Mouse (Mus musculus) MEL (cell line): ENCODE data around the gene Hsd17b2. TPM values are rescaled to one million over a fixed set of nuclear protein-coding genes. Genes with fewer than 3 reads are reported as not detected.

Experiments used
- DNase-seq: peaks from one replicate; pipeline ENCODE4 v3.0.0; 2011; ENCODE audit warnings: low read depth, low spot score
- H3K27ac ChIP-seq: 2 replicates; pipeline ENCODE4 v1.5.1; 2012; ENCODE audit warnings: low read depth, mild to moderate bottlenecking, control low read depth, low read length, moderate library complexity; ENCODE audit not compliant: control insufficient read depth
- H3K27me3 ChIP-seq, 2 experiments: fragments of 150-350 bp in 1 of 2; sonication (generic) in 1 of 2; 2 replicates each; pipeline ENCODE4 v1.6.1; 2012; ENCODE audit warnings: low read length in 2 of 2, mild to moderate bottlenecking in 2 of 2, improper control_type of control experiment in 1 of 2, moderate library complexity in 1 of 2; ENCODE audit not compliant: insufficient read depth in 2 of 2, control insufficient read depth in 1 of 2
- H3K36me3 ChIP-seq, 2 experiments: 2 replicates each; pipeline ENCODE4 v1.6.1; 2012 to 2014; ENCODE audit warnings: low read length in 2 of 2, improper control_type of control experiment in 1 of 2, inconsistent platforms in 1 of 2, mild to moderate bottlenecking in 1 of 2; ENCODE audit not compliant: insufficient read depth in 2 of 2, control insufficient read depth in 1 of 2
- H3K4me1 ChIP-seq, 2 experiments: fragments of 150-350 bp in 1 of 2; sonication (generic) in 1 of 2; 2 replicates each; pipeline ENCODE4 v1.6.1; 2012; ENCODE audit warnings: low read length in 2 of 2, improper control_type of control experiment in 1 of 2, mild to moderate bottlenecking in 1 of 2; ENCODE audit not compliant: insufficient read depth in 2 of 2, control insufficient read depth in 1 of 2
- H3K4me3 ChIP-seq, 2 experiments: fragments of 150-350 bp in 1 of 2; sonication (generic) in 1 of 2; 2 replicates each; pipeline ENCODE4 v1.5.1; 2012; ENCODE audit warnings: low read depth in 2 of 2, low read length in 2 of 2, mild to moderate bottlenecking in 2 of 2, moderate library complexity in 2 of 2, control low read depth in 1 of 2, improper control_type of control experiment in 1 of 2; ENCODE audit not compliant: control insufficient read depth in 1 of 2, insufficient read depth in 1 of 2
- H3K79me2 ChIP-seq: 2 replicates; pipeline ENCODE4 v1.6.1; 2012; ENCODE audit warnings: mild to moderate bottlenecking, low read length, moderate library complexity; ENCODE audit not compliant: control insufficient read depth, poor library complexity, insufficient read depth
- H3K9ac ChIP-seq: 2 replicates; pipeline ENCODE4 v1.6.1; 2012; ENCODE audit warnings: low read depth, mild to moderate bottlenecking, control low read depth, low read length, moderate library complexity; ENCODE audit not compliant: control insufficient read depth, poor library complexity, severe bottlenecking
- H3K9me3 ChIP-seq: fragments of 150-350 bp; sonication (generic); replicated peaks from 2 replicates; pipeline ENCODE4 v1.6.1; 2012; ENCODE audit warnings: mild to moderate bottlenecking, low read length, improper control_type of control experiment, moderate library complexity; ENCODE audit not compliant: insufficient read depth
- CTCF ChIP-seq, 3 experiments: IDR thresholded peaks in 2 of 3; conservative IDR thresholded peaks in 1 of 3; 2 replicates each; pipeline ENCODE4 v1.5.1; 2011 to 2012; ENCODE audit warnings: low read length in 3 of 3, low read depth in 2 of 3, mild to moderate bottlenecking in 2 of 3, improper control_type of control experiment in 1 of 3, inconsistent platforms in 1 of 3, mixed read lengths in 1 of 3, moderate library complexity in 1 of 3; ENCODE audit not compliant: control insufficient read depth in 1 of 3, insufficient read depth in 1 of 3, poor library complexity in 1 of 3, severe bottlenecking in 1 of 3
- EP300 ChIP-seq, 2 experiments: IDR thresholded peaks; 2 replicates each; pipeline ENCODE4 v1.6.1; 2011; ENCODE audit warnings: improper control_type of control experiment in 2 of 2, low read length in 2 of 2, low read depth in 1 of 2, mild to moderate bottlenecking in 1 of 2
- GABPA ChIP-seq: IDR thresholded peaks from 2 replicates; pipeline ENCODE4 v1.6.1; 2012; ENCODE audit warnings: low read depth, mild to moderate bottlenecking, inconsistent platforms, low read length, improper control_type of control experiment, moderate library complexity
- GATA1 ChIP-seq: IDR thresholded peaks from 2 replicates; pipeline ENCODE4 v1.6.1; 2011; ENCODE audit warnings: low read depth, low read length, improper control_type of control experiment
- HCFC1 ChIP-seq: IDR thresholded peaks from 2 replicates; pipeline ENCODE4 v1.6.1; 2012; ENCODE audit warnings: low read depth, mild to moderate bottlenecking, inconsistent platforms, low read length, improper control_type of control experiment, moderate library complexity
- JUND ChIP-seq: IDR thresholded peaks from 2 replicates; pipeline ENCODE4 v1.6.1; 2011; ENCODE audit warnings: low read depth, mild to moderate bottlenecking, improper control_type of control experiment, low read length
- MAFK ChIP-seq: IDR thresholded peaks from 2 replicates; pipeline ENCODE4 v1.6.1; 2011; ENCODE audit warnings: low read depth, mild to moderate bottlenecking, low read length, improper control_type of control experiment, borderline replicate concordance
- MAZ ChIP-seq: IDR thresholded peaks from 2 replicates; pipeline ENCODE4 v1.6.1; 2012; ENCODE audit warnings: low read depth, mild to moderate bottlenecking, inconsistent platforms, low read length, improper control_type of control experiment
- MXI1 ChIP-seq: IDR thresholded peaks from 2 replicates; pipeline ENCODE4 v1.6.1; 2011; ENCODE audit warnings: mild to moderate bottlenecking, low read depth, low read length, improper control_type of control experiment
- MYB ChIP-seq: IDR thresholded peaks from 2 replicates; pipeline ENCODE4 v1.6.1; 2011; ENCODE audit warnings: mild to moderate bottlenecking, low read depth, low read length, improper control_type of control experiment
- NELFE ChIP-seq: IDR thresholded peaks from 2 replicates; pipeline ENCODE4 v1.6.1; 2011; ENCODE audit warnings: low read depth, low read length, improper control_type of control experiment
- NRF1 ChIP-seq: IDR thresholded peaks from 2 replicates; pipeline ENCODE4 v1.6.1; 2014; ENCODE audit warnings: low read depth, mild to moderate bottlenecking, inconsistent platforms, low read length, improper control_type of control experiment, moderate library complexity; ENCODE audit not compliant: poor library complexity, insufficient read depth, severe bottlenecking
- POLR2AphosphoS2 ChIP-seq: IDR thresholded peaks from 2 replicates; pipeline ENCODE4 v1.6.1; 2011; ENCODE audit warnings: low read length, improper control_type of control experiment
- POLR2AphosphoS5 ChIP-seq: IDR thresholded peaks from 2 replicates; pipeline ENCODE4 v1.6.1; 2012; ENCODE audit warnings: low read depth, borderline replicate concordance, mild to moderate bottlenecking, inconsistent platforms, low read length, moderate library complexity, mixed read lengths
- RAD21 ChIP-seq: IDR thresholded peaks from 2 replicates; pipeline ENCODE4 v1.6.1; 2011; ENCODE audit warnings: mild to moderate bottlenecking, low read depth, low read length, improper control_type of control experiment
- SMC3 ChIP-seq: IDR thresholded peaks from 2 replicates; pipeline ENCODE4 v1.6.1; 2011; ENCODE audit warnings: low read depth, low read length, improper control_type of control experiment
- TAL1 ChIP-seq: IDR thresholded peaks from 2 replicates; pipeline ENCODE4 v1.6.1; 2012; ENCODE audit warnings: mild to moderate bottlenecking, inconsistent platforms, low read length, moderate library complexity, mixed read lengths
- TBP ChIP-seq: IDR thresholded peaks from 2 replicates; pipeline ENCODE4 v1.8.0; 2011; ENCODE audit warnings: low read depth, low read length, improper control_type of control experiment
- TCF12 ChIP-seq: IDR thresholded peaks from 2 replicates; pipeline ENCODE4 v1.6.1; 2014; ENCODE audit warnings: low read depth, mild to moderate bottlenecking, inconsistent platforms, low read length, improper control_type of control experiment, moderate library complexity
- USF1 ChIP-seq: IDR thresholded peaks from 2 replicates; pipeline ENCODE4 v1.6.1; 2014; ENCODE audit warnings: low read depth, mild to moderate bottlenecking, inconsistent platforms, low read length, improper control_type of control experiment, moderate library complexity
- USF2 ChIP-seq, 2 experiments: IDR thresholded peaks; 2 replicates each; pipeline ENCODE4 v1.6.1; 2011 to 2012; ENCODE audit warnings: improper control_type of control experiment in 2 of 2, low read length in 2 of 2, borderline replicate concordance in 1 of 2, inconsistent platforms in 1 of 2, low read depth in 1 of 2, mild to moderate bottlenecking in 1 of 2; ENCODE audit not compliant: insufficient read depth in 1 of 2
- ZC3H11A ChIP-seq: IDR thresholded peaks from 2 replicates; pipeline ENCODE4 v1.6.1; 2012; ENCODE audit warnings: low read depth, mild to moderate bottlenecking, inconsistent platforms, low read length, improper control_type of control experiment
- ZKSCAN1 ChIP-seq: IDR thresholded peaks from 2 replicates; pipeline ENCODE4 v1.6.1; 2012; ENCODE audit warnings: low read depth, mild to moderate bottlenecking, inconsistent platforms, low read length, improper control_type of control experiment, moderate library complexity
- ZNF384 ChIP-seq: IDR thresholded peaks from 2 replicates; pipeline ENCODE4 v1.6.1; 2012; ENCODE audit warnings: low read depth, mild to moderate bottlenecking, inconsistent platforms, low read length, improper control_type of control experiment
- polyA plus RNA-seq, 2 experiments: library from polyadenylated mRNA; stranded (reverse) in 1 of 2; unstranded in 1 of 2; fragments of >175 nt in 1 of 2; fragments of >200 nt in 1 of 2; gene quantifications; 2 replicates each; pipeline versions ENCODE4 v1.2.1 to v1.2.4; 2012; ENCODE audit warnings: low replicate concordance in 2 of 2, low read depth in 1 of 2; ENCODE audit not compliant: insufficient read length in 2 of 2, insufficient read depth in 1 of 2, missing spikeins in 1 of 2
- total RNA-seq: library from RNA; depleted of rRNA; stranded (reverse); fragments of 300-350 nt; gene quantifications from 2 replicates; pipeline ENCODE4 v1.2.3, GENCODE M21; 2012

Gene Hsd17b2
- total and polyA plus RNA-seq, 3 experiments: not detected

DNA sequence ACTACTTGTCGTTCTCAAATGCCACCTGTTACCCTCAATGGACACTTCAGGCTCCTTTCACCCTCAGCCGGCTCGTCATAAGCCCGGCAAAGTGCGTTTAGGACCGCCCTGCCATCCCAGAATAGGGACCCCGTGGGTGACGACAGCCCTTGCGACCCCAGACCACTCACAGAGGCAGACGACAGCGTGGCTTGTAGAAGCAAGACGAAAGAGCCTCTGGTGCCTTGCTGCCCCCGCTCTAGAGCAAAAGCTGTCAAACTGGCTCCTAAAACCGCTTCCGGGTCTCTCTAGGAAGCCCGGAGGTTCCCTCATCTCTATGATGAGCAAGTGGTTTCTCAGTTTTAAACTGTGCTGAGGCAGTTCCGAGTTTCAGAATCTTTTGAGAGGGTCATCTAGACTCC is 28.3 kb upstream of the Hsd17b2 start, which contains the start of gene Sdr42e1:
Gene Sdr42e1, minus strand, starts transcription at position 260 of the 401 bp plus-strand sequence.
- Histone ChIP-seq H3K27me3 (no peaks in the 10 kb centered on the region), H3K4me1 (no peaks in the 10 kb centered on the region), H3K9ac (no peak within 1 kb of the TSS), H3K27ac (no peak within 1 kb of the TSS), H3K79me2 (no peaks in the 10 kb centered on the region), H3K4me3 (no peak within 1 kb of the TSS), H3K9me3 (no peaks in the 10 kb centered on the region), H3K36me3 (no peaks in the 10 kb centered on the region)
- no peak for DNase-seq
- TF ChIP-seq MAFK (no peak), MYB (no peak), NRF1 (no peak), JUND (no peak), USF1 (no peak), SMC3 (no peak), NELFE (no peak), TBP (no peak), RAD21 (no peak), TCF12 (no peak)

GRCm38 (mm10) chr8:117675171-117675570 is 26.5 kb upstream of the Hsd17b2 start:
- Histone ChIP-seq H3K36me3 (no peaks in the 10 kb centered on the region), H3K27ac (no peak overlapping the region), H3K79me2 (no peaks in the 10 kb centered on the region), H3K27me3 (no peaks in the 10 kb centered on the region)
- DNase-seq: no peak
- no peak for TF ChIP-seq GABPA
- no peak for TF ChIP-seq TBP
- TF ChIP-seq CTCF (IDR thresholded peaks at IDR 0.05 in 2 of 3, conservative IDR thresholded peaks at IDR 0.05 in 1 of 3; ENCODE audit: control insufficient read depth in 1 of 3, insufficient read depth in 1 of 3, low read depth in 2 of 3, low read length in 3 of 3, poor library complexity in 1 of 3, severe bottlenecking in 1 of 3): no peak
- no peak for TF ChIP-seq USF1
- TF ChIP-seq POLR2AphosphoS2: no peak
- TF ChIP-seq TAL1: no peak
- TF ChIP-seq USF2 (IDR thresholded peaks at IDR 0.05; ENCODE audit: borderline replicate concordance in 1 of 2, insufficient read depth in 1 of 2, low read depth in 1 of 2, low read length in 2 of 2): no peak
- no peak for TF ChIP-seq MXI1
- TF ChIP-seq JUND: no peak
- TF ChIP-seq GATA1: no peak
- TF ChIP-seq HCFC1: no peak
- no peak for TF ChIP-seq ZKSCAN1
- no peak for TF ChIP-seq POLR2AphosphoS5
- TF ChIP-seq MAZ: no peak
- no peak for TF ChIP-seq ZNF384
- no peak for TF ChIP-seq TCF12
- TF ChIP-seq EP300 (IDR thresholded peaks at IDR 0.05; ENCODE audit: low read depth in 1 of 2, low read length in 2 of 2): no peak
- TF ChIP-seq ZC3H11A: no peak
- TF ChIP-seq, all 39 proteins: peak for 0
- Histone ChIP-seq H3K9ac (no peak overlapping the region), H3K9me3 (no peaks in the 10 kb centered on the region), H3K4me3 (no peak overlapping the region), H3K4me1 (no peaks in the 10 kb centered on the region)
